Mouse (Mus musculus) myocyte (in vitro differentiated cells): ENCODE measurements at regions not wholly inside any gene's neighbourhood (a gene's known extent, or its start where the extent isn't known, plus 50 kb on each side); places are given as distances from the start of the nearest gene placed in this dataset.

Experiments
- CEBPB ChIP-seq: IDR thresholded peaks from 2 replicates; pipeline ENCODE4 v1.6.1; 2011; ENCODE audit warnings: mild to moderate bottlenecking, moderate library complexity; ENCODE audit not compliant: poor library complexity, insufficient read depth, severe bottlenecking
- MYOG ChIP-seq, 3 experiments: IDR thresholded peaks; one replicate each; pipeline ENCODE4 v1.6.1; 2011; ENCODE audit warnings: control low read depth in 2 of 3, low read depth in 2 of 3, mild to moderate bottlenecking in 2 of 3; ENCODE audit not compliant: insufficient read length in 2 of 3, control insufficient read depth in 1 of 3, insufficient read depth in 1 of 3
- POLR2A ChIP-seq: IDR thresholded peaks from one replicate; pipeline ENCODE4 v1.6.1; 2011; ENCODE audit warnings: low read depth, mild to moderate bottlenecking, control low read depth, moderate library complexity; ENCODE audit not compliant: insufficient read length
- POLR2AphosphoS2 ChIP-seq: IDR thresholded peaks from one replicate; pipeline ENCODE4 v1.6.1; 2011; ENCODE audit warnings: low read depth, control low read depth; ENCODE audit not compliant: insufficient read length
- REST ChIP-seq: IDR thresholded peaks from one replicate; pipeline ENCODE4 v1.6.1; 2011; ENCODE audit warnings: mild to moderate bottlenecking, control low read depth, moderate library complexity; ENCODE audit not compliant: insufficient read depth, insufficient read length
- TCF12 ChIP-seq: IDR thresholded peaks from one replicate; pipeline ENCODE4 v1.6.1; 2011; ENCODE audit warnings: mild to moderate bottlenecking, control low read depth; ENCODE audit not compliant: poor library complexity, insufficient read depth, severe bottlenecking
- TCF3 ChIP-seq: IDR thresholded peaks from one replicate; pipeline ENCODE4 v1.6.1; 2011; ENCODE audit warnings: low read depth, control low read depth; ENCODE audit not compliant: insufficient read length

DNA sequence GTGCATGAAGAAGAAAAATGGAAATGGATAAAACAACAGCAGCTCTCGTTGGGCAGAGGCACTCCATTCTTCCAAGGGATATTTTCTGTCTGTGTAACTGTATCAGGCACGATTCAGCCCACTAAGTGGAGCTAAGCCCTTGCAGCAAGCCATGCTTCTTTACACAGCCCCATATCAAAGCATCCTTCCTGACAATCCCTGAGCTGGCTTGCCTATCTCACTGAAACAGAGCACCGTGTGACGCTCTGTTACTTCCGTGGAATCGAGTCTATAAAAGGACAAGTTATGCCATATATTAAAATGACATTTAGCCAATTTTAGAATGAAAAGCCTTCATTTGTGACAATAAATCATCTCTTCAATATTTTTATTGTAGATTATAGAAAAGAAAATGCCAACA, 918.8 kb downstream of the Tbl1xr1 start:
- no peak for TF ChIP-seq REST
- no peak for TF ChIP-seq POLR2A
- TF ChIP-seq CEBPB = no peak
- TF ChIP-seq TCF3 = no peak
- no peak for TF ChIP-seq TCF12
- TF ChIP-seq MYOG (IDR thresholded peaks at IDR 0.05; ENCODE audit: control insufficient read depth in 1 of 3, insufficient read depth in 1 of 3, insufficient read length in 2 of 3, low read depth in 2 of 3) = no peak
- no peak for TF ChIP-seq POLR2AphosphoS2
